ENCODE assay signal across 27 mouse cellular contexts in genomic region chr14:78405568-78405967, GRCm38 (mm10).
DNase-seq lines count a peak whose midpoint lies in the region; ATAC-seq and TF ChIP-seq lines count a peak whose summit lies in the region.
"Had no signal": no experiment of that assay in that cellular context is flagged by ENCODE, and none has a peak within 500 bp of the region (broad histone marks: within the 10 kb centered on the region; RNA-seq: fewer than 3 reads in every experiment).

No protein-coding gene starts in this region.

- no peak overlapping the region for H3K4me3 ChIP-seq in heart, adult 2 months
- no peak overlapping the region for H3K4me3 ChIP-seq in kidney, embryonic 14.5 days (ENCODE audit: low read length)
- no peak overlapping the region for H3K4me3 ChIP-seq in liver, postnatal 0 days (ENCODE audit: low read depth, low read length)
- H3K4me3 ChIP-seq in liver, embryonic 12.5 days, result no peak overlapping the region
- H3K4me3 ChIP-seq: embryonic facial prominence, embryonic 12.5 days; hindbrain, embryonic 13.5 days; limb, embryonic 10.5 days; limb, embryonic 15.5 days had no signal

- no peak overlapping the region for H3K9ac ChIP-seq in heart, adult 2 months (ENCODE audit: low read depth, low read length)
- H3K9ac ChIP-seq in kidney, embryonic 14.5 days (ENCODE audit: low read depth, low read length), result no peak overlapping the region
- no peak overlapping the region for H3K9ac ChIP-seq in liver, postnatal 0 days (replicated peaks)
- no peak overlapping the region for H3K9ac ChIP-seq in liver, embryonic 12.5 days
- H3K9ac ChIP-seq: embryonic facial prominence, embryonic 12.5 days; hindbrain, embryonic 13.5 days; limb, embryonic 15.5 days had no signal

- intact Hi-C loops in heart, adult 2 months (cut with DNase I), result no loop called here

- no peaks in the 10 kb centered on the region for H3K27me3 ChIP-seq in heart, adult 2 months (ENCODE audit: control insufficient read depth, insufficient read depth, low read length)
- H3K27me3 ChIP-seq in kidney, embryonic 14.5 days (ENCODE audit: control insufficient read depth, insufficient read depth, low read length), result no peaks in the 10 kb centered on the region
- no peaks in the 10 kb centered on the region for H3K27me3 ChIP-seq in liver, postnatal 0 days (ENCODE audit: insufficient read depth, low read length)
- H3K27me3 ChIP-seq in liver, embryonic 12.5 days (replicated peaks), result no peaks in the 10 kb centered on the region
- H3K27me3 ChIP-seq: CH12.LX; embryonic facial prominence, embryonic 12.5 days; hindbrain, embryonic 13.5 days; limb, embryonic 15.5 days had no signal

- no peak for TF ChIP-seq EP300 in heart, adult 2 months (IDR thresholded peaks at IDR 0.05; ENCODE audit: insufficient read depth, low read depth, low read length)
- no peak for TF ChIP-seq EP300 in liver, postnatal 0 days (IDR thresholded peaks at IDR 0.05; ENCODE audit: low read depth)

- H3K79me2 ChIP-seq in heart, adult 2 months (replicated peaks; ENCODE audit: control insufficient read depth, insufficient read depth, low read length), result no peaks in the 10 kb centered on the region

- TF ChIP-seq CTCF in heart, adult 2 months (IDR thresholded peaks at IDR 0.05), result peak; percentile 23; the same call in 1 of the 2 replicates
- peak; percentile 38 for TF ChIP-seq CTCF in liver, postnatal 0 days (IDR thresholded peaks at IDR 0.05; ENCODE audit: low read depth)

- no peaks in the 10 kb centered on the region for H3K9me3 ChIP-seq in kidney, embryonic 14.5 days (ENCODE audit: control insufficient read depth, low read length)
- no peaks in the 10 kb centered on the region for H3K9me3 ChIP-seq in liver, postnatal 0 days (ENCODE audit: low read length)
- no peaks in the 10 kb centered on the region for H3K9me3 ChIP-seq in liver, embryonic 12.5 days (replicated peaks)
- H3K9me3 ChIP-seq: embryonic facial prominence, embryonic 12.5 days; hindbrain, embryonic 13.5 days; limb, embryonic 10.5 days; limb, embryonic 15.5 days had no signal

- H3K4me1 ChIP-seq in heart, adult 2 months (ENCODE audit: control insufficient read depth, insufficient read depth, low read length), result no peaks in the 10 kb centered on the region
- no peaks in the 10 kb centered on the region for H3K4me1 ChIP-seq in kidney, embryonic 14.5 days (ENCODE audit: control insufficient read depth, insufficient read depth, low read length)
- no peaks in the 10 kb centered on the region for H3K4me1 ChIP-seq in liver, postnatal 0 days (ENCODE audit: insufficient read depth)
- H3K4me1 ChIP-seq in liver, embryonic 12.5 days, result no peaks in the 10 kb centered on the region
- H3K4me1 ChIP-seq: embryonic facial prominence, embryonic 12.5 days; hindbrain, embryonic 13.5 days; limb, embryonic 10.5 days; limb, embryonic 15.5 days had no signal

- H3K36me3 ChIP-seq in heart, adult 2 months (ENCODE audit: control insufficient read depth, insufficient read depth, low read length), result no peaks in the 10 kb centered on the region
- no peaks in the 10 kb centered on the region for H3K36me3 ChIP-seq in kidney, embryonic 14.5 days (ENCODE audit: control insufficient read depth, insufficient read depth, low read length)
- H3K36me3 ChIP-seq in liver, postnatal 0 days (replicated peaks; ENCODE audit: insufficient read depth, low read length), result no peaks in the 10 kb centered on the region
- H3K36me3 ChIP-seq in liver, embryonic 12.5 days, result no peaks in the 10 kb centered on the region
- H3K36me3 ChIP-seq: embryonic facial prominence, embryonic 12.5 days; hindbrain, embryonic 13.5 days; limb, embryonic 10.5 days; limb, embryonic 15.5 days had no signal

- peak; percentile 2 for DNase-seq in cerebellum, adult 9-11 months
- no peak for DNase-seq in heart, adult 2 months
- no peak for DNase-seq in heart, adult 18-20 months
- DNase-seq in kidney, adult 9 months, result peak; percentile 56
- no peak for DNase-seq in liver, postnatal 0 days
- DNase-seq: adrenal gland, adult 8-10 months; embryo, embryonic 11 days; gastrocnemius, postnatal 36 days; heart, postnatal 36 days; layer of hippocampus, adult 9-11 months; lung, postnatal 36 days; right cerebral cortex, postnatal 25 days; thymus, adult 18-20 months; thymus, postnatal 25 days had no signal

- 41% methylated on average over 3 of the region's 3 CpGs for WGBS in heart, adult 2 months
- 77% methylated on average over 3 of the region's 3 CpGs for WGBS in kidney, embryonic 14.5 days
- WGBS in liver, postnatal 0 days (ENCODE audit: insufficient replicate concordance), result 53% methylated on average over 3 of the region's 3 CpGs
- WGBS in liver, embryonic 12.5 days (ENCODE audit: insufficient replicate concordance), result 47% methylated on average over 3 of the region's 3 CpGs

- no peak for ATAC-seq in cerebellum, adult (ENCODE audit: insufficient number of reproducible peaks, low FRiP score, low TSS enrichment)
- ATAC-seq in kidney, embryonic 14.5 days (ENCODE audit: low FRiP score, low TSS enrichment), result no peak
- no peak for ATAC-seq in liver, postnatal 0 days
- no peak for ATAC-seq in liver, embryonic 12.5 days
- ATAC-seq: activated CD4-positive, CD25-positive, alpha-beta regulatory T cell, adult 4 months; forebrain, embryonic 14.5 days; intestine, embryonic 16.5 days; midbrain, embryonic 16.5 days had no signal

- H3K4me2 ChIP-seq in kidney, embryonic 14.5 days (replicated peaks; ENCODE audit: low read depth, low read length), result no peak overlapping the region
- H3K4me2 ChIP-seq in liver, postnatal 0 days (ENCODE audit: low read depth, low read length), result no peak overlapping the region
- H3K4me2 ChIP-seq in liver, embryonic 12.5 days, result no peak overlapping the region
- H3K4me2 ChIP-seq: embryonic facial prominence, embryonic 12.5 days; hindbrain, embryonic 13.5 days; limb, embryonic 15.5 days; midbrain, embryonic 11.5 days had no signal

- TF ChIP-seq POLR2A in heart, adult 2 months (IDR thresholded peaks at IDR 0.05; ENCODE audit: insufficient read depth, low read depth, low read length), result no peak

- H3K27ac ChIP-seq in heart, adult 2 months, result no peak overlapping the region
- H3K27ac ChIP-seq in kidney, embryonic 14.5 days (ENCODE audit: low read depth, low read length), result no peak overlapping the region
- H3K27ac ChIP-seq in liver, postnatal 0 days (ENCODE audit: low read depth), result no peak overlapping the region
- H3K27ac ChIP-seq in liver, embryonic 12.5 days, result no peak overlapping the region
- H3K27ac ChIP-seq: embryonic facial prominence, embryonic 12.5 days; hindbrain, embryonic 13.5 days; limb, embryonic 10.5 days; limb, embryonic 15.5 days had no signal

Comparison
In these comparisons a context has a peak if more than half of its experiments do, and no peak if none do; other contexts are left out.
1. DNase-seq: peak in cerebellum, adult 9-11 months (single experiment) and kidney, adult 9 months (single experiment); none in heart, adult 2 months (0 of 2), heart, adult 18-20 months (0 of 2) and liver, postnatal 0 days (single experiment).